Mouse (Mus musculus): ENCODE results near the gene Timm17b. TPM values are rescaled to one million over a fixed set of nuclear protein-coding genes. Genes with fewer than 3 reads are reported as not detected.
A peak's percentile ranks its signal among the peaks of the same experiment; 100 is the strongest.
"Not testable (repeated sequence)": the region's sequence is repeated elsewhere in the genome, so short reads cannot be mapped to it uniquely, and the experiment has no call there.

Gene Timm17b
- total RNA-seq (2021) = 10 to 100 TPM; 22.2 to 24.0 TPM

- peak; percentile 83 to 86 for DNase-seq
These were observed at the start of gene Timm17b, which contains the start of gene Pqbp1 for GRCm38 (mm10) chrX:7898880-7899874. TSS of gene Timm17b (plus strand) at chrX:7899357. TSS of gene Pqbp1 (minus strand) at chrX:7899269.

GRCm38 (mm10) chrX:7854578-7854977 lies 44.6 kb upstream of the Timm17b start:
- no peak for DNase-seq

- DNase-seq = no peak
These were observed 39.9 kb upstream of the Timm17b start for GRCm38 (mm10) chrX:7859191-7859753.

GRCm38 (mm10) chrX:7863181-7863580 lies 36.0 kb upstream of the Timm17b start:
- DNase-seq = no peak

GRCm38 (mm10) chrX:7864551-7864950 lies 34.6 kb upstream of the Timm17b start:
- DNase-seq = no peak

GRCm38 (mm10) chrX:7865343-7865742 lies 33.8 kb upstream of the Timm17b start:
- DNase-seq = no peak

GRCm38 (mm10) chrX:7865786-7866185 lies 33.4 kb upstream of the Timm17b start:
- no peak for DNase-seq

GRCm38 (mm10) chrX:7867141-7867540 lies 32.0 kb upstream of the Timm17b start:
- no peak for DNase-seq

GRCm38 (mm10) chrX:7868506-7868905 lies 30.7 kb upstream of the Timm17b start:
- DNase-seq = no peak

- DNase-seq = no peak
These were observed 29.3 kb upstream of the Timm17b start for GRCm38 (mm10) chrX:7869826-7870225.

GRCm38 (mm10) chrX:7878007-7878419 lies 21.1 kb upstream of the Timm17b start, which contains the start of gene Pim2:
TSS of gene Pim2 (plus strand) at chrX:7878262.
- peak; percentile 73 to 76 for DNase-seq

- peak; percentile 25 to 32 for DNase-seq
These were observed 20.7 kb upstream of the Timm17b start for GRCm38 (mm10) chrX:7878495-7878894.

GRCm38 (mm10) chrX:7879819-7880218 lies 19.3 kb upstream of the Timm17b start:
- DNase-seq = peak; percentile 49 to 50

GRCm38 (mm10) chrX:7883841-7884567 lies 15.2 kb upstream of the Timm17b start, which contains the start of gene Slc35a2:
TSS of gene Slc35a2 (plus strand) at chrX:7884028.
- peak; percentile 68 to 72 for DNase-seq

- DNase-seq = no peak
These were observed 946 bp upstream of the Timm17b start for GRCm38 (mm10) chrX:7898211-7898610.

- no peak for DNase-seq
These were observed 5.3 kb downstream of the Timm17b start for GRCm38 (mm10) chrX:7904441-7904840.

- no peak for DNase-seq
These were observed 8.6 kb downstream of the Timm17b start, which contains the start of gene Gm10491 for GRCm38 (mm10) chrX:7907735-7908134. TSS of gene Gm10491 (minus strand) at chrX:7907835.

- not testable (repeated sequence) for DNase-seq
These were observed 10.1 kb downstream of the Timm17b start, which contains the start of gene Gm10490 for GRCm38 (mm10) chrX:7909242-7909641. TSS of gene Gm10490 (plus strand) at chrX:7909542.

- no peak for DNase-seq
These were observed 11.3 kb downstream of the Timm17b start for GRCm38 (mm10) chrX:7910473-7910872.

GRCm38 (mm10) chrX:7915669-7916068 lies 16.5 kb downstream of the Timm17b start:
- not testable (repeated sequence) for DNase-seq

GRCm38 (mm10) chrX:7917960-7918359 lies 18.8 kb downstream of the Timm17b start:
- not testable (repeated sequence) for DNase-seq

Measured in layer of hippocampus, postnatal 36 days (tissue).